Mouse (Mus musculus): ENCODE data around the gene Spats2.
"Not testable (repeated sequence)": the region's sequence is repeated elsewhere in the genome, so short reads cannot be mapped to it uniquely, and the experiment has no call there.

Gene Spats2

DNA sequence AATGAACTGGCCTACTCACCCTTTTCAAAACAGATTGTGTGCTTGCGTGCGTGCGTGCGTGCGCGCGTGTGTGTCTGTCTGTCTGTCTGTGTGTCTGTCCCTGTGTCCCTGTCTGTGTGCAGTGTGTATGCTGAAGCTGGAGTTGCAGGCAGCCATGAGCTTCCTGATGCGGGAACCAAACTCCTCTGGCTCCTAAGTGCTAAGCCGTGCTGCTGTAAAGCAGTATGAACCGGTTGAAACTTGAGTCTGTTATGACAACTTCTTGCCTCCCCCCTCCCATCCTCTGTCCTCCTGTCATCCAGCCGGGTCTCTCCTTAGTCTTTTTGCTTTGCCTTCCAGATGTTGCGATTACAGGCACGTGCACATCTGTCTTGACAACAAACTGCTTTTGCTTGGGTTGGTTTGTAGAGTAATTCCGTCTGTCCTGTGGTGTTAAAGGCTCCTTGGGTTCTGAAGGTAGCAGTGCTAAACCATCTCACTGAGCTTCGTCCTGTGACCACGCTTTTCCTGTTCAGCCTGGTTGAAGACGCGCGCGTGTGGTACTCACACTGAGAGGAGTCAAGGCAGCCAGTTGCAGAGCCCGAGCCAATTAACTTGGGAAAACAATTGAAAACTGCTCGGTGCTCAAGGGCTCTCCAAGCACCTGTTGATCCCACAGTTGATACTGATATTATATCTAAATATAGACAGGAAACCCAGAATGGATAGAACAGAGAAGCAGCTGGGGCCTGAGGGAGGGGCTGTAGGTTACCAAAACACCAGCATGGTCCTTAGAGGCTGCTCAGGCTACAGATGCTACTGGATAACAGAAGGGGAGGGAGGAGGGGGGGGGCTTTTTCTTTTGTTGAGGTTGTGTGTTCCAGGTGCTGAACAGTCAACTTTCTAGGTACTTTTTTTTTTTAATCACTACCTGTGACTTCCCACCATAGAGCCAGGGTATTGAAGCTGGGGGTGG lies 4.5 kb downstream of the Spats2 start:
- DNase-seq (ENCODE audit: inconsistent age in 2 of 2, low spot score in 1 of 2): no peak

DNA sequence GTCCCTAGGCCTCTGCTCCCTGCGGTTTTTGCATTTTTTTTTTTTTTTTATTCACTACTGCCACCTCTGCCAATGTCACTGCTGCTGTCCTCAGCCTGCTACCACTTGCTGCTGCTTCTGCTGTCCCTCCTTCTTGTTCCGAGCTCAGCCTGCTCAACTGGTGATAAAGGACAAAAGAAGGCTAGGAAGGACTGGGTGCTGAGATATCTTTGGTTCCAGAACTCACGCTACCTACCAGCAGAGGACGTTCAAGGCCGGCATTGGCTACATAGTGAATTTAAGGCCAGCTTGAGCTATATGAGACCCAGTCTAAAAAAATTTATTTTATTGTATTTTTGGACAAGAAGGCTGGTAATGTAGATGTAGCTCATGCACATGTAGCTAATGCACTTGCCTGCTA lies 12.7 kb downstream of the Spats2 start:
- no peak for DNase-seq (ENCODE audit: inconsistent age in 2 of 2, low spot score in 1 of 2)

DNA sequence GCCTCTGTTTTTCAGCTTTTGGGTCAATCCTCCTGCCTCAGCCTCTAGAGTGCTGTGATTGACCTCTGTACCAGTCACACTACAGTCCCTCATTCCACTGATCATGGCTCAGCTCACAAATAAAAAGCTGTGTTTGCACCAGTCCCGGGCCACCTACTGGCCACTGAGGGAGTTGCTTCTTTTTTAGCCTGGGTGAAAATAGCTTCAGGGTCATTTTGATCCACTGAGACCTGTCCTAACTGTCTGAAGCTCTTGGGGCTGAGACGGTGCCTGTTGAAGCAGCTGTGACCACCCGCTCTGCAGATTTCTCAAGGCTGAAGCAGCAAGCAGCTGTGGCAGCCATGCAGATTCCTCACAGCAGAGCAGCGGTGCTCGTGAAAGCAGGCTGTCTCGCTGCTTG lies 14.0 kb downstream of the Spats2 start:
- DNase-seq (ENCODE audit: inconsistent age in 2 of 2, low spot score in 1 of 2): peak; percentile 40 to 85

DNA sequence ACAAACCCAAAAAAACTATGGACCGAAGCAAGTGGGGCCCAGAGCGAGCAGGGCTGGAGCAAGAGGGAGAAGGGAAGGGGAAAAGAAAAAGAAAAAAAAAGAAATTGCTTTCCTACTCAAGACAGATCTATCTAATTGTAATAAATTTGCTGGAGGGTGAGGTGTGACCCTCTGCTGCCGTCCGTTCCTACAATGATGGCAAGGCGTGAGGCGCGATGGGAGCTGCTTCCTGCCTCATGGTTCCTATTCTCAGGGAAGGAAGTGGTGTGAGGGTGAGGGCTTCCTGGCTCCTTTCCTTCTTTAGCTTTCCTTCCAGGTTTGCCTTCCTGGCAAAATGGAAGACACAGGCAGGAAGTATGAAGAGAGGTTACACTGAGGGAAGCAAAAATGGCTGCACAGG lies 24.8 kb downstream of the Spats2 start:
- DNase-seq (ENCODE audit: inconsistent age in 2 of 2, low spot score in 1 of 2): no peak

DNA sequence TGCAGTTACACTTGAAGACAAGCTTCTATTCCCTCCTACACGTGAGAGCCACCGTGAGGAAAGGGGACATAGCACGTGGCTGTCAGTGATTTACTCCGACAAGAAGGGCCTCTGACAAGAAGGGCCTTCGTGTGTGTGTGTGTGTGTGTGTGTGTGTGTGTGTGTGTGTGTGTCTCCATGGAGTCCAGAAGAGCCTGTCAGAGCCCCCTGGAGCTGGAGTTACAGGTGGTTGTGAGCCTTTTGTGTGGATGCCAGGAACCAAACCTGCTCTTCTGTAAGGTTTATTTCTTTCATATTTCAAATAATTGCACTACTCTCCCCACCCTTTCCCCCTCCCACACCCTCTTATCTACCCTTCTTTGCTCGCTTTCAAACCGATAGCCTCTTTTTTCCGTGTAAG lies 25.6 kb downstream of the Spats2 start:
- DNase-seq (ENCODE audit: inconsistent age in 2 of 2, low spot score in 1 of 2): no peak

DNA sequence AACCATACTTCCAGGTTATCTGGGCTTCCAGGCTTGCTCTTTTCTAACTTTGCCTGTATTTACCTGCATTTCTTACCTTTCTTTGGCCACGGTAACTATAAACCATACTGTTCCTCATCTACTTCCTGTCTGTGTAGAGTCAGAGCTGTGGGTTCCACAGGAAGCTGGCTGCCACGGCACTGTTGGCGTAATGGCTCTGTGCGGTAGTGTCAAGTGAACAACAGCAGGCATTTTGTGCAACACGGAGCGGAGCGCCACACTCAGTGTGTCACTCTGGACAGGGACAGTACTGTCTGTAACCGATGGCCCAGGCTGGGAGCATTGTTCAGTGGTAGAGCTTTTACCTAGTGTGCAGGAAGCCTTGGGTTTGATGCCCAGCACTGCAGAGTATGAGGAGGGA lies 27.8 kb downstream of the Spats2 start:
- no peak for DNase-seq (ENCODE audit: inconsistent age in 2 of 2, low spot score in 1 of 2)

DNA sequence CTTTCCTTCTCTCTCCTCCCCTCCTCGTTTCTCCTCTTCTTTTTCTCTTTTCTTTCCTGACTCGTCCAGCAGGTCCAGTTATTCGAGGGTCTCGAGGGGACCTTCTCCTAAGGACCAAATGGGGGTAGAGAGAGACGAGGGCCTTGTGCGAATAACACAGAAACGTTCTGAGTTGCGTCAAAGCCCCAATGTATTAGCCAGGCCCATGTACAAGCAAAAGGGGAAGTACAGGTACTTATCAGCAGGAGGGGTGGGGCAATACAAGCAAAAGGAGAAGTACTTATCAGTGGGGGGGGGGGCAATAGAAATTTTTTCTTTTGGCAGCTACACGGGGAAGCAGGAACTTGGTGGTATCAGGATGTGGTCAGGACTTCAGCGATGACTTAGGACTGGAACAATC lies 28.8 kb downstream of the Spats2 start:
- DNase-seq (ENCODE audit: inconsistent age in 2 of 2, low spot score in 1 of 2): not testable (repeated sequence)

DNA sequence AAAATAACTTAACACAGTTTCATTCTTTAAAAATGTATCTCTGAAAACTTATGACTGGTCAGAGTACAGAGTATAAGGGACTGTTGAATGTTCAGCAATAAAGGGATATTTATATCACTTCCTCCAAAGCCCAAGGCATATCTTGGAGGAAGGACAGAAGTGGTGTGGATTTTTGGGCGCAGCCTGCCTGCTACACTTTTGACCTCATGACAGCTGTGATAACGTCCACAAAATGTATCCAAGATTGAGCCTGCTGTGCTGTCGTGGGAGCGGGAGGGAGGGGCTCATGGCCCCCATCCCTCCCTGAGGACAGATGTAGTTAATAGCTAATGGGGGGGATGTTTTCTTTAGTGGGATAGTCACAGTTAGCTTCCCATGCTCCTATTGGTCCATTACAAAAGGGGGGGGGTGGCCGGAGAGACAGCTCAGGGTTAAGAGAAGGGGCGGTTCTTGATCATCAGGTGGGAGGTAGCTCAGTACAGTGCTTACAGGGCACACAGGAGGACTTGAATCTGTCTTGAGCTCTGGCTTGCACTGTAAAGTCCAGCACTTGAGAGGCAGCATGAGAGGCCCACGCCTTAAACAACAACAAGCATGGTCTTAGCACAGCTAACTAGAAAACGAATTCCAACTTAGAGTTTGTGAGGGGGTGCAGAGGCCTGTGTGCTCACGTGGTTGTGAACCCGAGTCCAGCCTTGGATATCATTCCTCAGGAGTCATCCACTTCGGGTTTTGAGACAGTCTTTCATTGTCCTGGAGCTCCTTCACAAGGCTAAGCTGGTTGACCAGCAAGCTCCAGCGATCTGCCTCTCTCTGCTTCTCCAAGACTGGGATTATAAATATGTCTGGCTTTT lies 38.0 kb downstream of the Spats2 start:
- DNase-seq (ENCODE audit: inconsistent age in 2 of 2, low spot score in 1 of 2): no peak

DNA sequence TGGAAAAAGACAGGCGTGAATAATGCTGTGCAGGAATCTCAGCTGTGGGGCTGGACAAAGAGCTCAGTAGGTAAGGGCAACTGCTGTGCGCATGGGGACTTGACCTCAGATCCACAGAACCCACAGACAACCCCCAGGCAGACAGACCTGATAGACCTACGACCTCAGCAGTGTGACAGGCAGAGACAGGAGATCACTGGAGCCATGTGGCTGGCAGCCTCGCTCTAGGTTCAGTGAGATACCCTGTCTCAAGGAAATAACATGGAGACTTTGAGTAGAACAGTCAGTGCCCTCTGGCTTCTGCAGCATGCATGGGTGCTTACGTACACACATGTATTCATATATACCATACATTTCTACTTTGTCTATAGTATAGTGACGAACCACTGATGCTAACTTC lies 46.4 kb downstream of the Spats2 start:
- no peak for DNase-seq (ENCODE audit: inconsistent age in 2 of 2, low spot score in 1 of 2)

DNA sequence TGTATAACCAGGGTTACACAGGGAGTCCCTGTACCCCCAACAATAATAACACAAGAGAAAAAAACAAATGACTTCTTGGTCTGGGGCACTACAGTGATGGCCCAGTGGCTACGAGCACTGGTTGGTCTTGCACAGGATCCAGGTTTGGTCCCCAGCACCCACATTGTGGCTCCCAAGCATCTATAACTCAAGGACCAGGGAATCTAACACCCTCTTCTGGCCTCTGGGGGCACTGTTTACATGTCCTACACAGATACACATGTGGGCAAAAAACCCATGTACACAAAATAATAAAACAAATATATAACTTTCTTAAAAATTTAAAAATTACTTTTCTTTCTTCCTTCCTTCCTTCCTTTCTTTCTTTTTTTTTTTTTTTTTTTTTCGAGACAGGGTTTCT lies 53.9 kb downstream of the Spats2 start:
- DNase-seq (ENCODE audit: inconsistent age in 2 of 2, low spot score in 1 of 2): no peak

DNA sequence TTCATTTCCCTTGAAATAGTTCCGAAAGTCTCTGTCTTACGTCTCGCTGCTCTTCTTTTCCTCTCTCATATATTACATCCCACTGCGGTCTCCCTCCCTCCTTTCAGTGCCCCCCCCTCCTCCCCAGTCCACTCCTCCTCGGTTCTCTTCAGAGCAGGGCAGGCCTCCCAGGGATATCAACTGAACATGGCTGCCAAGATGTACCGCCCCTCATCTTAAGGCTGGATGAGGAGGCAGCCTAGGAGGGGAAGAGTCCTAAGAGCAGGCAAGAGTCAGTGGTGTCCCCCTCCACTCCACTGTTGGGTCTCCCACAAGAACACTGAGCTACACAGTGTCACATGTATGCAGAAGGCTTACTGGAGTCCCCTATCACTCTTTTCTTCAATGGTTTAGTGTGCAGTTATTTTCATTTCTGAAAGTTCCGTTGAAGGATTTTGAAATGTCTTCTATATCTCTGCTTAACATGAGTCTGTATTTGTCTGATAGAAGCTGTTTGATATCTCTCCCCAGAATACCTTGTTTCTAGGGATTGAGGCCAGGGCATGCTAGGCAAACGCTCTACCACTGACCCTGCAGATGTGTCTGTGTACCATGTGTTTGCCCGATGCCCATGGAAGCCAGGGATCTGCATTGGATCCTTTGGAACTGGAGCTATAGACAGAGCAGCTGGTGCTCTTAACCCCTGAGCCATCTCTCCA lies 58.6 kb downstream of the Spats2 start:
- no peak for DNase-seq (ENCODE audit: inconsistent age in 2 of 2, low spot score in 1 of 2)

DNA sequence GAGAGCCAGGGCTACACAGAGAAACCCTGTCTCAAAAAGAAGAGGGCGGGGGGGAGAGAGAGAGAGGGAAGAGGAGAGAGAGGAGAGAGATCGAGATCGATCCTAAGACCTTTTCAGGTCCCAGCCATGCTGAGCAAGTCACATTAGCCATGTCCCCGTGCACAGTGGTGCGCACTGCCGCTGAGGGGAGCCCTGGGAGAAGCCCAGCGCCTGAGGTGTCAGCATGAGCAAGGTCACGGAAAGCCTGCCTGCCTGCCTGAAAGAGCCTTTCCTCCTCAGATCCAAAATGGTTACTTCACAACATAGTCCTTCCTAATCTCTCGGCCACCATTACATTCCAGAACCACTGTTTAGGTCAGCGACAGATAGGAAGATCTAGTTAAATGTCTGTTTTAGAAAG lies 68.6 kb downstream of the Spats2 start:
- DNase-seq (ENCODE audit: inconsistent age in 2 of 2, low spot score in 1 of 2): peak in 1 of 2 experiments; percentile 13

DNA sequence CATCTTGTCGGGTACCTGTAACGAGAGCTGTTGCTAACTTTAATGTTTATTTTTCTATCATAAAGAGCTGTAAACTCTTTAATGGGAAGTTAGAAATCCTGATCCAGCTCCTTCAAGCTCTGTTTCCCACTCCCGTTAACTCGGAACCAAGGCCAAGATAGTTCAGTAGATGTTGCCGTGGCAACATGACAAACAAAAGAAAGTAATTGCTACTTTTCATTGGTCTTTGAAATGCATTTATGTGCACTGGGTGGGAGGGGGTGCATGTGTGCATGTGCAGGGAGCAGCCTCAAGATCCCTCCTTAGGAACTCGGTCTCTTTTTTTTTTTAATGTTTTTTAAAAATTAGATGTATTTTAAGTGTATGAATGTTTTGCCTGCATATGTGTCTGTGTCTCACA lies 69.3 kb downstream of the Spats2 start:
- DNase-seq (ENCODE audit: inconsistent age in 2 of 2, low spot score in 1 of 2): no peak

DNA sequence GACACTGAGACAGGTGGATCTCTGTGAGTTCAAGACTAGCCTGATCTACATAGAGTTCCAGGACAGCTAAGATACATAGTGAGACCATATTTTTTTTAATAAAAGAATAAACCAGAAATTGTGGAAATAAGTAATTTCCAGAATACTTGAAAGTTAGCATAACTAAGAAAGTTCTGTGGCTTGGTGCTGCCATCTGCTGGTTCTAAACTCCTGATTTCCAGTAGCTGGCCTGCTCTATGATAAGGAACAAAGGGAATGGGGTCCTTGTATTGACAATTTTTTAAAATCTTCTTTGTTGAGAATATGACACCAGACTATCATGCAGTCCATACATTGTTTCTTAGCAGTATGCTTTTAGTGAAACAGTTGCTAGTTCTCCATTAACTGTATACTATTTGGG lies 73.0 kb downstream of the Spats2 start:
- DNase-seq (ENCODE audit: inconsistent age in 2 of 2, low spot score in 1 of 2): peak; percentile 19 to 67

DNA sequence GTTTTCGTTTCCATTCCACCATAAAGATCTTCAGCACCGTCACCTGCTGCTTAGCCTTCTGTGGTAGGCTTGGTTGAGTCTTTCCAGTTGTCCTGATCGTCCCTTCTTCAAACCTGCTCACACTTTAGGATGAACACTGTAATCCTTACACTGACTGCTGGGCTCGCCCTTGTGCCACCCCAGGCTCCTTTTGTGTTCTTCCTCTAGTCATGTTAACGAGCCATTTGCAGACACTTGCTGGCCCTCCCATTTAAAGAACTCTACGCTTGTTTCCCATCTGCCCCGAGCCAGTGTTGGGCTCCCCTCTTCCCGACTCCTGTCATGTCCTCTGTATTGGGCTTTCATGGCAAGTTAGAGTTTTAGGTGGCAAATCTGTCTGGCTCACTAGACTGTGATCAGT lies 80.2 kb downstream of the Spats2 start:
- no peak for DNase-seq (ENCODE audit: inconsistent age in 2 of 2, low spot score in 1 of 2)

DNA sequence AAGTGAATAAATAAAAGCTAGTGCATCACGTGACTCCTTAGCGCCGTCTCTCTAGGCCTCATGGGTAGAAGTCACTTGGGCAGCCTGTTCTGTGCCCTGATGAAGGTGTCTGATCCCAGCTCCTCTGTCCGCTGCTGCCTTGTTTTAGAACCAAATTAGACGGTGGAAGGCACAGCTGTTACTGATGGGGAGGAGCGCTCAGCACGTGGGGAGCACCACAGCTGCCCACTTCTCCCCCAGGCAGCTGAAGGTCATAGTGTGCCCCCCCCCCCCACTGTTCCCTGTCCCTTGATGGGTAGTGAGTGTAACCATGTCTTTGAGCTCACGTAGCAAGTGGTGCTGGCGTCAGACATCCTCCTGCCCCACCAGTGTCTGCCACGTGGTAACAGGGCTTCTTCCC lies 87.5 kb downstream of the Spats2 start:
- DNase-seq (ENCODE audit: inconsistent age in 2 of 2, low spot score in 1 of 2): no peak

DNA sequence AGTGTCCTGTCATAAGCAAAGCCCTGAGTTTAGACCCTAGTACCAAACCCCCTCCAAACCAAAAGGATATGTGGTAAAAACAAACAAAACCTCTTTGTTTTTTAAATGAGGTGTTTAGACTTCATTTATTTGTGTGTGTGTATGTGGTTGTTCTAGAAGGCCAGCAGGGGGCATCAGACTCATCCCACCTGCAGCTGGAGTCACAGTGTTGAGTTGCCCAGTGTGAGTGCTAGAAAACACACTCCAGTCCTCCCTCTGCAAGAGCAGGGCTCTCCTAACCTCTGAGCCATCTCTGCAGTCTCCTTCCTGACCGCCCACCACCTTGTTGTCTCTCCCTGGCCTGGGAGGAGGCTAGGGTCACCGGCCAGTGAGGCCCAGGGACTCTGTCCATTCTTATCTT lies 89.2 kb downstream of the Spats2 start:
- peak; percentile 25 to 52 for DNase-seq (ENCODE audit: inconsistent age in 2 of 2, low spot score in 1 of 2)

DNA sequence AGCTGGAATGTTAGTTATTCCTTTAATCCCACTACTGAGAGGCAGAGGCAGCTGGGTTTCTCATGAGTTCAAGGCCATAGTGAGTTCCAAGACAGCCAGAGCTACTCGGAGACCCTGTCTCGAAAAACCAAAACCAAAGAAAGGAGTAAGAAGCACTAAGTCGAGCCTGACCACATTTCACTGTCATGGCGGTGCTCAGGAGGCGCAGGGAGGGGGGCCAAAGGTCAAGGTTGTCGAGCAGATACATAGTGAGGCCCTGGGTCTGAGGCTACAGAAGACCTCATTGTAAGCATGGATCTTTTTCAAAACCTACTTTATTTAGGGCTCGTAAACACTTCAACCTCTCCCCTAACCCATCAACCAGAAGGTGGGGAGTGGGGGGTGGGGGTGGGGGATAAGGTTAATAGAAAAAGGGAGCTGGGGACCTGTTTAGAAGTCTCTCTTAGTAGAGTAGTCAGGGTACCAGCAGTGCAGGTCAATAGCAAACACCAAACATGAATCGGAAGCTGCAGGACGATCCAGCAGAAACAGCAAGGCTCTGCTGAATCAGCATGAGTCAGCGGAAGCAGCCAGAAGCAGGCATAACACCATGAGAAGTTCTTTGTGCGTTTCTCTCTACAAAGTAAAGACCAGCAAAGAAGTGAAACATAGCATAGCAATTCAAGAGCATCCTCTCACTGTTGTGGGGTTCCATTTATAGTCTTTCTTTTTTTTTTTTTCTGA lies 90.2 kb downstream of the Spats2 start:
- DNase-seq (ENCODE audit: inconsistent age in 2 of 2, low spot score in 1 of 2): no peak

DNA sequence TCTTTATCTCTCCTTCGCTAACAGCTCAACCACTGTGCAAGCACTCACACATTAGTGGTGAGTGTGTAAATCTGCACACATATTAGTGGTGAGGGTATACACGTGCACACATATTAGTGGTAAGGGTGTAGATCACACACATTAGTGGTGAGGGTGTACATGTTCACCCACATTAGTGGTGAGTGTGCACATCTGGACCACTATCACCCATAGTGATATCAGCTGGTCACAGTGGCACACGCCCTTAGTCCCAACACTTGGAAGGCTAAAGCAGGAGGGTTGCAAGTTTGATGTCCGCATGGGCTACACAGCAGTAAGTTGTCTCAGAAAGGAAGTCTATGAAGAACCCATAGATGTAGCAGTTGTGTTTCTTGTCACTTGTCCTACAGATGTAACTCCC lies 91.9 kb downstream of the Spats2 start:
- no peak for DNase-seq (ENCODE audit: inconsistent age in 2 of 2, low spot score in 1 of 2)

DNA sequence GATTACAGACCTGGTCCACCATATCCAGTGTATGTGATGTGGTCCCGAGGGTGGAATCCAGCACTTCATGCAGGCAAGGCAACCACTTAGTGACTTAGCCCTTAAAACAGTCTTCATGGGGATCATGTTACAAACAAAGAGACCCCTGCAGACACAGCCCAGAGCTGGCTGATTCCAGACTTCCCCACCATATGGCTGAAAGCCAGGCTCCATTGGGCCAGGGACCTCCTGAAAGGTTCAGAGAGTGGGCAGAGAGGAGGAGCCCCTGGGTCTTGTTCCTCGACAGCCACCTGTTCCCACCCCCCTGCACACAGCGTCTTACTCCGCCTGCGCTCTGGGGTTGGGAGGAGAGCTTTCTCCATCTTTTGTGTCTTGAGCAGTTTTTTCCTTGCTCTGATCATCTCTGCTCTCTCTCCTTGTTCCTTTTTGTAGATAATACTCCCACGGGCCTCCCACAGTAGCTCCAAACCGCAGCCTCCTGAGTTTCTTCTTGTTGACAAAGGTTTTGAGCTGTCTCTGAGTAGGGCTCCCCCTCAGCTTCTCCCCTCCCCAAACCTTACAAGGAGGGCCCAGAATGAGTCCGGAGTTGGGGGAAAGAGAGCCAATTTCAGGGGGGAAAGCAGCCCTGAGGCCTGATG lies 95.7 kb downstream of the Spats2 start:
- no peak for DNase-seq (ENCODE audit: inconsistent age in 2 of 2, low spot score in 1 of 2)
